Comparison of ENCODE assay signal across 8 mouse cellular contexts in the genomic region with DNA sequence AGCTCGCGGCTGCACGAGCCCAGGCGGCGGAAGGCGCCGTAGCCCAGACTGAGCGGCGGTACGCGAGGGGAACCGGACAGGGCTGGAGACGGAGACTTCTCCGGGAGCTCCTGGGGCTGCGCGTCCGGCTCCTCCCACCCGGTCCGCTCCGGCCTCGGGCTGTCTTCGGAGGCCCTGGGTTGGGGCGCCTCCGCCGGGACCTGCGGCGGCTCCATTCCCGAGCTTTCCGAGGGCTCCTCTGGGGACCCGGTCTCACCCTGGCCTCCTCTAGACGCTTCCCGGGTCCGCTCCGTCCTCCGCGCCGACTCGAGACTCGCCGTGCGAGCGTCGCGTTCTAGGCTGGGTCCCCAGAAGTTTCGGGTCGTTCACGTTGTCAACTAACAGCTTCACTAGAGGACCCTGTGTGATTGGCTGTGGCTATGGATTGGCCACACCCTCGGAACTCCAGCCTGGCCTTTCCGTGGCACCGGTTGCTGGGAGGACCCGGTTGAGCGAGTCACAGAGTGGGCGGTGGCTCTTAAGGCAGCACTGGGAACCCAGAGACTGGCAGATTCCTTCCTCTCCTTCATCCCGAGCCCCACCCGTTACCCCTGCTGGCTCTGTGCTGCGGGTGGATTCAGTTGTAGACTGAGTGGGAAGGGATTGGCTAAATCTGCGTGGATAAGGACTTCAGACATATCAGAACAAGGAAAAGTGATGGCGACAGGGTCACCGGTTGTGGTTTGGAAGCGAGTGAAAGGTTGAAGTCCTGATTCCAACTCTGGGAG. TPM values are rescaled to one million over a fixed set of nuclear protein-coding genes. Genes with fewer than 3 reads are reported as not detected.
DNase-seq lines count a peak whose midpoint lies in the region; ATAC-seq and TF ChIP-seq lines count a peak whose summit lies in the region.

TSS of gene Klrg2 (minus strand) at position 391 of the 767 bp plus-strand sequence.

- H3K79me2 ChIP-seq in CH12.LX (replicated peaks; ENCODE audit: control insufficient read depth, extremely low read depth, insufficient read depth, poor library complexity, severe bottlenecking): no peaks in the 10 kb centered on the region

- peaks cover 7% of the 10 kb centered on the region for H3K9me3 ChIP-seq in CH12.LX (replicated peaks; ENCODE audit: low read length)
- peaks cover 10% of the 10 kb centered on the region; the same call in 1 of the 2 replicates for H3K9me3 ChIP-seq in erythroblast, embryonic 14.5 days (ENCODE audit: control insufficient read depth, low read length)
- H3K9me3 ChIP-seq in heart, embryonic 16.5 days (replicated peaks; ENCODE audit: control insufficient read depth, low read length): no peaks in the 10 kb centered on the region

- H3K4me1 ChIP-seq in CH12.LX (ENCODE audit: control insufficient read depth in 1 of 2, insufficient read depth in 2 of 2): peaks cover 0 to 2% of the 10 kb centered on the region in 2 experiments; a peak in 1 of 4 replicates
- H3K4me1 ChIP-seq in erythroblast, embryonic 14.5 days (ENCODE audit: control insufficient read depth): peaks cover 16% of the 10 kb centered on the region
- peaks cover 17% of the 10 kb centered on the region for H3K4me1 ChIP-seq in heart, embryonic 16.5 days (ENCODE audit: control insufficient read depth, insufficient read depth, low read length)

- peak; percentile 79 for ATAC-seq in heart, embryonic 16.5 days (replicated peaks; ENCODE audit: extremely low read depth, insufficient read depth, low FRiP score)

- no peak for TF ChIP-seq EP300 in CH12.LX (IDR thresholded peaks at IDR 0.05; ENCODE audit: low read length)

- no peaks in the 10 kb centered on the region for H3K36me3 ChIP-seq in CH12.LX (replicated peaks in 1 of 2; ENCODE audit: control insufficient read depth in 1 of 2, insufficient read depth in 1 of 2, low read length in 1 of 2)
- H3K36me3 ChIP-seq in erythroblast, embryonic 14.5 days (ENCODE audit: control insufficient read depth): 0 out of 2 replicates have a peak, but pooled peaks cover 2% of the 10 kb centered on the region
- no peaks in the 10 kb centered on the region for H3K36me3 ChIP-seq in heart, embryonic 16.5 days (ENCODE audit: control insufficient read depth, insufficient read depth)

- H3K4me2 ChIP-seq in CH12.LX (ENCODE audit: insufficient read depth, low read depth, poor library complexity, severe bottlenecking): peak within 1 kb of the TSS; percentile 78
- H3K4me2 ChIP-seq in heart, embryonic 16.5 days (ENCODE audit: low read depth, low read length): peak within 1 kb of the TSS; percentile 100

- in situ Hi-C loops in CH12.LX (cut with MboI; ENCODE audit: low pct_ligation_motif_present, low pct_unique_long_range_greater_than_20kb, low sequenced_read_pairs): no loop called here

- TF ChIP-seq CTCF in CH12.LX (conservative IDR thresholded peaks at IDR 0.05 in 1 of 2, IDR thresholded peaks at IDR 0.05 in 1 of 2; ENCODE audit: low read depth in 2 of 2, low read length in 2 of 2): no peak

- H3K9ac ChIP-seq in CH12.LX (ENCODE audit: insufficient read depth, low read depth): 0 out of 2 replicates have a peak within 1 kb of the TSS, but pooled peaks have one; percentile 3
- peak within 1 kb of the TSS; percentile 69 for H3K9ac ChIP-seq in heart, embryonic 16.5 days (ENCODE audit: low read length)

- no peak for DNase-seq in CH12.LX (ENCODE audit: extremely low read depth)
- DNase-seq in adrenal gland, adult 18-20 months (ENCODE audit: low spot score in 2 of 2): peak; percentile 60 to 61
- peak; percentile 82 for DNase-seq in kidney, postnatal 14 days
- peak; percentile 72 to 81 for DNase-seq in lung, postnatal 4 days
- DNase-seq in retina, postnatal 7 days (ENCODE audit: low read depth, low spot score): peak; percentile 13
- no peak for DNase-seq in T-cell, adult 2 months (ENCODE audit: low spot score)

- peak within 1 kb of the TSS in 2 of 3 experiments; percentile 23 to 59 for H3K4me3 ChIP-seq in CH12.LX (replicated peaks in 1 of 3; ENCODE audit: low read depth in 2 of 3, low read length in 2 of 3, poor library complexity in 1 of 3)
- peak within 1 kb of the TSS; percentile 41 for H3K4me3 ChIP-seq in erythroblast, embryonic 14.5 days (replicated peaks)
- peak within 1 kb of the TSS; percentile 67 for H3K4me3 ChIP-seq in heart, embryonic 16.5 days (ENCODE audit: low read length)

- TF ChIP-seq RAD21 in CH12.LX (IDR thresholded peaks at IDR 0.05; ENCODE audit: low read depth, low read length): no peak

- no peaks in the 10 kb centered on the region for H3K27me3 ChIP-seq in CH12.LX (replicated peaks)
- H3K27me3 ChIP-seq in erythroblast, embryonic 14.5 days (ENCODE audit: control insufficient read depth): peaks cover 87% of the 10 kb centered on the region
- H3K27me3 ChIP-seq in heart, embryonic 16.5 days (ENCODE audit: control insufficient read depth, insufficient read depth, low read length): peaks cover 62% of the 10 kb centered on the region

- dilution Hi-C loops in CH12.LX (cut with MboI; ENCODE audit: extremely low pct_ligation_motif_present, extremely low pct_unique_long_range_greater_than_20kb, low sequenced_read_pairs): no loop called here

- WGBS in heart, embryonic 16.5 days: 1% methylated on average over 59 of the region's 60 CpGs

- no peak within 1 kb of the TSS for H3K27ac ChIP-seq in CH12.LX (ENCODE audit: insufficient read depth, low read depth)
- no peak within 1 kb of the TSS for H3K27ac ChIP-seq in heart, embryonic 16.5 days (ENCODE audit: low read length)

- TF ChIP-seq POLR2A in CH12.LX (IDR thresholded peaks at IDR 0.05; ENCODE audit: low read depth, low read length): no peak

TF ChIP-seq in CH12.LX, 34 proteins besides CTCF, POLR2A, EP300 and RAD21:
- TF ChIP-seq SIN3A (IDR thresholded peaks at IDR 0.05; ENCODE audit: low read length): 0 out of 2 replicates have a peak, but pooled peaks have one; percentile 17
- TF ChIP-seq UBTF (IDR thresholded peaks at IDR 0.05; ENCODE audit: low read depth, low read length): 0 out of 2 replicates have a peak, but pooled peaks have one; percentile 42
- no peak for TF ChIP-seq MXI1 (IDR thresholded peaks at IDR 0.05; ENCODE audit: low read depth, low read length)

RNA-seq across cellular contexts. Expression of gene Klrg2, which starts in this region (rescaled TPM):
- total RNA-seq in CH12.LX (2012; rRNA removed) (0.34 and 0.76 TPM in 2 replicates), CH12.LX (2014; rRNA removed) (0.12 and 0.22 TPM in 2 replicates)
- polyA plus RNA-seq in CH12.LX (2012; ENCODE audit: insufficient read length, low read depth): 0.19 and 0.27 TPM in 2 replicates
- 1 to 10 TPM; 3.7 to 3.8 TPM for total RNA-seq in adrenal gland, adult 18-20 months (2021)
- polyA plus RNA-seq in erythroblast, embryonic 14.5 days (2012): not detected in 2 replicates
- polyA plus RNA-seq in heart, embryonic 16.5 days (2015; fragmentation: Nextera tagmentation; extraction: Ambion mirVana): 0.10 and 0.13 TPM in 2 replicates

Comparison
In these comparisons a context has a peak if more than half of its experiments do, and no peak if none do; other contexts are left out.
1. Peak in ATAC-seq, H3K4me3 ChIP-seq, H3K9ac ChIP-seq and H3K4me2 ChIP-seq in heart, embryonic 16.5 days; RNA of the gene not detected or under 1 TPM.
2. DNase-seq: peak in adrenal gland, adult 18-20 months (2 of 2), kidney, postnatal 14 days (single experiment), lung, postnatal 4 days (2 of 2) and retina, postnatal 7 days (single experiment); none in CH12.LX (single experiment) and T-cell, adult 2 months (single experiment).
3. Peak in every context shown above with its lines, with median percentiles within 50 percentile points of each other: H3K4me3 ChIP-seq.